Mouse (Mus musculus) erythroid progenitor cell, adult 5-6 weeks (primary cell): Measurements from ENCODE around the gene Gm4450. TPM values are rescaled to one million over a fixed set of nuclear protein-coding genes. Genes with fewer than 3 reads are reported as not detected.
A peak's percentile ranks its signal among the peaks of the same experiment; 100 is the strongest.
"Not testable (repeated sequence)": the region's sequence is repeated elsewhere in the genome, so short reads cannot be mapped to it uniquely, and the experiment has no call there.

Experiments used
- ATAC-seq: replicated peaks from 2 replicates; pipeline ENCODE4 v1.8.0; 2016; ENCODE audit warnings: moderate number of reproducible peaks, mild to moderate bottlenecking, moderate TSS enrichment, inconsistent platforms; ENCODE audit not compliant: poor library complexity, low FRiP score, severe bottlenecking
- total RNA-seq, 2 experiments: library from RNA; stranded (forward) in 1 of 2; stranded (reverse) in 1 of 2; fragments of 150-400 nt in 1 of 2; fragments of 186-747, 209-891 nt in 1 of 2; gene quantifications; 2 replicates each; pipeline versions ENCODE4 v1.2.3 to v1.2.4; 2015 to 2017; ENCODE audit warnings: low replicate concordance in 2 of 2

Gm4450 gene
- total RNA-seq (2015; ENCODE audit: low replicate concordance) (not detected in 2 replicates), total RNA-seq (2017; ENCODE audit: low replicate concordance) (not detected in 2 replicates)

DNA sequence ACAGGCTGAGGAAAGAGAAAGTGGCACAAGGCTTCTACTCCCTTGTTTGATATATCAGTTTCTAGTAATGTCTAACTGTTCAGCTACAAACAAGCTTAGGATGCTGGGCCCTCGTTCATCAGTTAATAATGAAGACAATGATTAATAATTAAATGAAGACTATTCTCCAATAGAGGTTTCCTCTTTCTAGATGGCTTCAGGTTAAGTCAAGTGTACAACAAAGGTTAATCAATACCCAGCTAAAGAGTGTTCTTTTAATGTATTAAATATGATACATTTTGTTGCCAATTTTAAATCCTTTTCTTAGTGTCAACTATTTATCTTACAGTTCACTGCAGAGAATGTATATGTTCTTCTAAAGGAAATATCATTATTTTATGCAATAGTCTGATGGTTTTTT, at the start of gene Gm4450:
Gene Gm4450, minus strand, starts transcription at position 101 of the 400 bp plus-strand sequence.
- ATAC-seq = not testable (repeated sequence)

- ATAC-seq = not testable (repeated sequence)
These were observed 40.5 kb upstream of the Gm4450 start for GRCm38 (mm10) chr3:98497401-98497800.

GRCm38 (mm10) chr3:98496762-98497161, 39.8 kb upstream of the Gm4450 start:
- ATAC-seq = not testable (repeated sequence)

DNA sequence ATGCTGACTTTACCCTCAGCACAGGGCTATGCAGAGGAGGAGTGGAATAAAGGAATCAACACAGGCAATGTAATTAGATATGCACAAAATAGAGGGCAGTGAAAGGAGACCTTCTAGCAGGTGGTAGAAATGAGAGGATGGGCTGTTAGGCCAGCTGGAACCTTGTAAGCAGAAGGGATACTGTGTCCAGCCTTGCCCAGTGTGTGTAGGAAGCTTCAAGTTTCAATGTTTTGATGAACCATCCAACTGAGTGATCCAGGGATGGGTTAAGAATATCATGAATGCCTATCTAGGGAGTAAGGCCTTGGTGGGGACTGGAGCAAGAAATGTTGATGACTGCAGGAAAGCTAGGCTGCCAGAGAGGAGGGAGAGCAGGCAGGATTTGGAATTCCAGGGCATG, 38.1 kb upstream of the Gm4450 start:
- not testable (repeated sequence) for ATAC-seq

GRCm38 (mm10) chr3:98494184-98494583, 37.3 kb upstream of the Gm4450 start:
- ATAC-seq = not testable (repeated sequence)

DNA sequence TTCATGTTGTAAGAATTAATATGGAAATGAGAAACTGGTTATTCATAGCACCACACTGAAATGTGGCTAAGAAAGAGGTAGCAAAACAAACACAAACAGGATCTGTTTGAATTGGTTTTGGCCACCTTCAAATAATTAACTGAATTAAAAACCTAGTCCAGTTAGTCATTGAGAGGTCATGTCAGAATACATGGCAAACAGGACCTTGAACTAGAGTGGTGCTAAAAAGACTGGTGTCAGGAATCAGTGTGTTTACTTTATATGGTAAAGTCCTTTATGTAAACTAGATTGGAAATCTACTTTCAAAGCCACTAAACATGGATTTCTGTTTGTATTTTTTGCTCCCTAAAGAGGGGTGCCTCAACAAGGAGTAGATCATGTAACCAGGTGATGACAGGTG, 14.6 kb upstream of the Gm4450 start:
- not testable (repeated sequence) for ATAC-seq

- not testable (repeated sequence) for ATAC-seq
These were observed 14.1 kb upstream of the Gm4450 start for GRCm38 (mm10) chr3:98471057-98471456.

- not testable (repeated sequence) for ATAC-seq
These were observed 12.4 kb upstream of the Gm4450 start for GRCm38 (mm10) chr3:98469323-98469722.

DNA sequence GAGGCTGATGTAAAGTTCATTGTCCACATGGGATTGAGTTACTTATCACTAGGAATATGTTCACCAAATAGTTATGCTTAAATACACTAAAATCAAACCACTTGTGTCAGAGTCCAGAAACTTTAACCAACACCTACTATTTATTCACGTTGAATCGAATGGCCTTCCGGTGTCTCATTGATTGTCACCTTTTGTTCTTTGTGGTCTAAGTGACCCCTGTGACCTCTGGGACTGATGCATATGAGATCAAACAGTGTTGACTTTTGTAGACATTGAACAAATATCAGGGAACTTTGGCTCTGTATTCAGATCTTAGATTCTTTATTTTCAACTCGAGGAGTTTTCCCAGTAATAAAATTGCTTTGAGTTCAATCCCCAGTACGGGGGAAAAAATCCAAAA, 3.1 kb downstream of the Gm4450 start:
- ATAC-seq = not testable (repeated sequence)

GRCm38 (mm10) chr3:98443924-98444323, 13.0 kb downstream of the Gm4450 start:
- ATAC-seq = not testable (repeated sequence)

GRCm38 (mm10) chr3:98443149-98443779, 13.7 kb downstream of the Gm4450 start:
- ATAC-seq = not testable (repeated sequence)

GRCm38 (mm10) chr3:98442245-98442644, 14.7 kb downstream of the Gm4450 start:
- not testable (repeated sequence) for ATAC-seq

DNA sequence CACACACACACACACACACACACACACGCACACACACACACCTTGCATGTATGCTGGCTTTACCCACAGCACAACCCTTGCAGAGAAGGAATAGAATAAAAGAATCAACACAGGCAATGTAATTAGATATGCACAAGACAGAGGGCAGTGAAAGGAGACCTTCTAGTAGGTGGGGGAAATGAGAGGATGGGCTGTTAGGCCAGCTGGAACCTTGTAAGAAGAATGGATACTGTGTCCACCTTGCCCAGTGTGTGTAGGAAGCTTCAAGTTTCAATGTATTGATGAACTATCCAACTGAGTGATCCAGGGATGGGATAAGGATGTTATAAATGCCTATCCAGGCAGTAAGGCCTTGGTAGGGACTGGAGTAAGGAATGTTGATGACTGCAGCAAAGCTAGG, 21.9 kb downstream of the Gm4450 start:
- ATAC-seq = no peak

GRCm38 (mm10) chr3:98434088-98434816, 22.7 kb downstream of the Gm4450 start:
- ATAC-seq = no peak

DNA sequence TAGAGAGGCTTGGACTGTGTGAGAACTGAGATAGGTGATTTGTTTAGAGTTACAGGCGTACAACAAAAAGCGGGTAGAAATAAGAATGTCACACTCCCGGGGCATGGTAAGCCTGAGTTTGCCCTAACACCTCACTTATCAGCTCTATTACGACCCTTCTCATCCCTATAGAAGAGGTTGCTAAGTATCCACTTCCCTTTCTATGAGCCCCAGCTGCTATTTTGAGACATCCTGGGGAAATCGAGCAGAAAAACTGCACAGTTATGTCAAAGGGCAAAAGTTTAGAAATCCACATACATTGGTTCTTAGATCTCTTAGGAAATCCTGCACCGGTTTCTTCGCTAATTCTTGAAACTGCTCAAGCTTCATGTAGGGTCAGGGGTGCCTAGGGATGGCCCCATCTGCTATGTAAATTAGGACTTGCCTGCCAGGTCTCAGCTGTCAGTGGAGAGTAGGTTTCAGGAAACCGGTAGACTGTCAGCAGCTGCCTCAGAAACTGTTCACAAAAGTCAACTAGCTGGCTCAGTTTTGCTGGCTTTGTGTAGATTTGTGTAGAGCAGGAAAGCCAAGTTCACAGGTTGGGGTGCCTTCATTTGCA, 27.9 kb downstream of the Gm4450 start:
- ATAC-seq = no peak

DNA sequence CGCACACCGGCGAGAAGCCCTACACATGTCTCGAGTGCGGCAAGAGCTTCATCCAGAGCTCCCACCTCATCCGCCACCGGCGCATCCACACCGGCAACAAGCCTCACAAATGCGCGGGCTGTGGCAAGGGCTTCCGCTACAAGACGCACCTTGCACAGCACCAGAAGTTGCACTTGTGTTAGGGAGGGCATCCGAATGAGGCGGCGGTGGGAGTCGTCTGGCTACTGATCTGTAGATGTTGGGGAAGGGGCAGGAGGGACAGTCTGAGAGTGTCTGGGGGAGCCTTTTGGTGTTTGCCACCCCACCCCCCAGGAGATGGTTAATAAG, 28.5 kb downstream of the Gm4450 start:
- ATAC-seq = no peak

DNA sequence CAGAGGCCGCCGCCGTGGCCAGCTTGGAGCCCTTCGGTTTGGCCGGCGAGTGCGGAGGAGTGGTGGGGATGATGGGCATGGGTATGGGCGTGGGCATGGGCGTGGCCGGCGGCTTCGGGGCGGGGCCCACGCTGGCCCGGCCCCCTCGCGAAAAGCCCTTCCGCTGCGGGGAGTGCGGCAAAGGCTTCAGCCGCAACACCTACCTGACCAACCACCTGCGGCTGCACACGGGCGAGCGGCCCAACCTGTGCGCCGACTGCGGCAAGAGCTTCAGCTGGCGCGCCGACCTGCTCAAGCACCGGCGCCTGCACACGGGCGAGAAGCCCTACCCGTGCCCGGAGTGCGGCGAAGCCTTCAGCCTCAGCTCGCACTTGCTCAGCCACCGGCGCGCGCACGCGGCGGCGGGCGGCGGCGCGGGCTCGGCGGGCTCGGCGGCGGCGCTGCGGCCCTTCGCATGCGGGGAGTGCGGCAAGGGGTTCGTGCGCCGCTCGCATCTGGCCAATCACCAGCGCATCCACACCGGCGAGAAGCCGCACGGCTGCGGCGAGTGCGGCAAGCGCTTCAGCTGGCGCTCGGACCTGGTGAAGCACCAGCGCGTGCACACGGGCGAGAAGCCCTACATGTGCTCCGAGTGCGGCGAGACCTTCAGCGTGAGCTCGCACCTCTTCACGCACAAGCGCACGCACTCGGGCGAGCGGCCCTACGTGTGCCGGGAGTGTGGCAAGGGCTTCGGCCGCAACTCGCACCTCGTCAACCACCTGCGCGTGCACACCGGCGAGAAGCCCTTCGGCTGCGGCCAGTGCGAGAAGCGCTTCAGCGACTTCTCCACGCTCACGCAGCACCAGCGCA, 29.1 kb downstream of the Gm4450 start:
- ATAC-seq = 0 out of 2 replicates have a peak, but pooled peaks have one; percentile 30

DNA sequence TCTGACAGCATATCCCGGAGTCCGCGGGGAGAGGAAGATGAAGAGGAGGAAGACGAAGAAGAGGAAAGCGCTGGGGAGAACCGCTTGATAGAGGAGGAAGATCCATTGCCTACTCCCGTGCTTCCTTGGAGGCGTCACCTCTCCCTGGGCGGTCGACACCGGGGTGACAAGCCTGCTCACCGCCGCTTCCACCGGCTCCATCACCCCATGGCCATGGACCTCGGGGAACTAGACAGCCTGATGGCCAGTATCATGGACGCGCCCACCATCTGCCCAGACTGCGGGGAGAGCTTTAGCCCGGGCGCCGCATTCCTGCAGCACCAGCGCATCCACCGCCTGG, 29.7 kb downstream of the Gm4450 start:
- no peak for ATAC-seq

DNA sequence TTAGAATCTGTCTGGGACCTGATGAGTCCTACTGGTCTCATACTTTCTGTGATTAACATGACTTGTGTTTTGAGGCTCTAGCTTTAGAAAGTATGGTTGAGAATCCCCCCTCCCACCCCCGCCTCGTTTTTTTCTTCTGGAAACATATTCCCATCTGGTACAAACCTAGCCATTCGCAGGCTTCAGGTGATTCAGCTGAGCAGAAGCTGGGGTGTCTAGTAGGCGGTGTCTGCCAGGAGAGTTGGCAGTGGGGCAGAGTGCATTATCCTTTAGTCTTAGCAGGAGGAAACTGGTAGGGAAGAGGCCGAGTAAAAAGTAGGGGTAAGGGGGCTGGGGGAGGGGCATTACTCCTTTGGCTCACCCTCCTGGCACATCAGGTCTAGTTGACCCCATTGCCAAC, 30.2 kb downstream of the Gm4450 start:
- ATAC-seq = no peak

GRCm38 (mm10) chr3:98422926-98423325, 34.0 kb downstream of the Gm4450 start:
- ATAC-seq = no peak
